Comparison of ENCODE assay signal across 13 mouse cellular contexts in genomic region chr14:27219668-27220067, GRCm38 (mm10).
DNase-seq lines count a peak whose midpoint lies in the region; ATAC-seq and TF ChIP-seq lines count a peak whose summit lies in the region.
"Had no signal": no experiment of that assay in that cellular context is flagged by ENCODE, and none has a peak within 500 bp of the region (broad histone marks: within the 10 kb centered on the region; RNA-seq: fewer than 3 reads in every experiment).

No protein-coding gene starts in this region.

- ATAC-seq in lung, postnatal 0 days, result peak; percentile 55; the same call in 1 of the 2 replicates
- ATAC-seq in liver, postnatal 0 days, result no peak
- ATAC-seq: Patski had no signal

- no peak overlapping the region for H3K9ac ChIP-seq in lung, postnatal 0 days (replicated peaks; ENCODE audit: low read depth)
- no peak overlapping the region for H3K9ac ChIP-seq in liver, postnatal 0 days (replicated peaks)
- H3K9ac ChIP-seq: limb, embryonic 15.5 days had no signal

- intact Hi-C loops in left cerebral cortex, postnatal 36 days (cut with DNase I), result no loop called here

- H3K4me3 ChIP-seq in lung, postnatal 0 days (ENCODE audit: low read depth, low read length), result no peak overlapping the region
- no peak overlapping the region for H3K4me3 ChIP-seq in midbrain, embryonic 10.5 days
- H3K4me3 ChIP-seq in liver, postnatal 0 days (ENCODE audit: low read depth, low read length), result no peak overlapping the region
- H3K4me3 ChIP-seq: gastrocnemius, adult 2 months; limb, embryonic 15.5 days had no signal

- TF ChIP-seq EP300 in lung, postnatal 0 days (IDR thresholded peaks at IDR 0.05), result no peak
- no peak for TF ChIP-seq EP300 in liver, postnatal 0 days (IDR thresholded peaks at IDR 0.05; ENCODE audit: low read depth)

- no peak overlapping the region for H3K4me2 ChIP-seq in lung, postnatal 0 days (replicated peaks; ENCODE audit: low read depth, low read length)
- no peak overlapping the region for H3K4me2 ChIP-seq in liver, postnatal 0 days (ENCODE audit: low read depth, low read length)
- H3K4me2 ChIP-seq: limb, embryonic 15.5 days had no signal

- no peak overlapping the region for H3K27ac ChIP-seq in lung, postnatal 0 days (ENCODE audit: low read length)
- no peak overlapping the region for H3K27ac ChIP-seq in midbrain, embryonic 10.5 days (replicated peaks)
- H3K27ac ChIP-seq in liver, postnatal 0 days (ENCODE audit: low read depth), result no peak overlapping the region
- H3K27ac ChIP-seq: gastrocnemius, adult 2 months; limb, embryonic 15.5 days; macrophage had no signal

- no peaks in the 10 kb centered on the region for H3K36me3 ChIP-seq in lung, postnatal 0 days (ENCODE audit: insufficient read depth, low read length)
- H3K36me3 ChIP-seq in midbrain, embryonic 10.5 days, result no peaks in the 10 kb centered on the region
- no peaks in the 10 kb centered on the region for H3K36me3 ChIP-seq in liver, postnatal 0 days (replicated peaks; ENCODE audit: insufficient read depth, low read length)
- H3K36me3 ChIP-seq: limb, embryonic 15.5 days had no signal

- no peak for TF ChIP-seq CTCF in lung, postnatal 0 days (IDR thresholded peaks at IDR 0.05)
- no peak for TF ChIP-seq CTCF in liver, postnatal 0 days (IDR thresholded peaks at IDR 0.05; ENCODE audit: low read depth)

- H3K9me3 ChIP-seq in lung, postnatal 0 days (ENCODE audit: low read length), result no peaks in the 10 kb centered on the region
- no peaks in the 10 kb centered on the region for H3K9me3 ChIP-seq in midbrain, embryonic 10.5 days (replicated peaks)
- H3K9me3 ChIP-seq in liver, postnatal 0 days (ENCODE audit: low read length), result no peaks in the 10 kb centered on the region
- H3K9me3 ChIP-seq: limb, embryonic 15.5 days had no signal

- peak; percentile 38 for DNase-seq in lung, postnatal 0 days (ENCODE audit: low spot score)
- DNase-seq in lung, adult 18-20 months, result no peak
- DNase-seq in layer of hippocampus, adult 18-20 months (ENCODE audit: low spot score in 2 of 2), result peak; percentile 91 to 97
- peak; percentile 71 to 85 for DNase-seq in left cerebral cortex, postnatal 36 days (ENCODE audit: low spot score in 2 of 2)
- no peak for DNase-seq in midbrain, embryonic 10.5 days (ENCODE audit: low spot score)
- no peak for DNase-seq in ovary, adult 18-20 months (ENCODE audit: low spot score)
- DNase-seq in spleen, postnatal 36 days (ENCODE audit: low spot score in 2 of 2), result no peak
- DNase-seq in liver, postnatal 0 days, result no peak
- DNase-seq: gastrocnemius, adult 2 months; kidney, adult 11 months had no signal

- no peaks in the 10 kb centered on the region for H3K4me1 ChIP-seq in lung, postnatal 0 days (ENCODE audit: insufficient read depth, low read depth, low read length)
- 0 out of 2 replicates have a peak, but pooled peaks cover 4% of the 10 kb centered on the region for H3K4me1 ChIP-seq in midbrain, embryonic 10.5 days
- H3K4me1 ChIP-seq in liver, postnatal 0 days (ENCODE audit: insufficient read depth), result 0 out of 2 replicates have a peak, but pooled peaks cover 4% of the 10 kb centered on the region
- H3K4me1 ChIP-seq: limb, embryonic 15.5 days had no signal

- 77% methylated on average over 7 of the region's 7 CpGs for WGBS in lung, postnatal 0 days
- WGBS in midbrain, embryonic 10.5 days, result 92% methylated on average over 7 of the region's 7 CpGs
- 78% methylated on average over 7 of the region's 7 CpGs for WGBS in liver, postnatal 0 days (ENCODE audit: insufficient replicate concordance)

- no peaks in the 10 kb centered on the region for H3K27me3 ChIP-seq in lung, postnatal 0 days (replicated peaks; ENCODE audit: insufficient read depth, low read length)
- no peaks in the 10 kb centered on the region for H3K27me3 ChIP-seq in midbrain, embryonic 10.5 days (ENCODE audit: low read depth, poor library complexity, severe bottlenecking)
- no peaks in the 10 kb centered on the region for H3K27me3 ChIP-seq in liver, postnatal 0 days (ENCODE audit: insufficient read depth, low read length)
- H3K27me3 ChIP-seq: limb, embryonic 15.5 days had no signal

Comparison
In these comparisons a context has a peak if more than half of its experiments do, and no peak if none do; other contexts are left out.
1. DNase-seq: peak in lung, postnatal 0 days (single experiment), layer of hippocampus, adult 18-20 months (2 of 2) and left cerebral cortex, postnatal 36 days (2 of 2); none in lung, adult 18-20 months (0 of 2), midbrain, embryonic 10.5 days (single experiment), ovary, adult 18-20 months (single experiment), spleen, postnatal 36 days (0 of 2) and liver, postnatal 0 days (single experiment).